21 mouse cellular contexts compared by ENCODE assay signal in genomic region chr2:78625264-78625663, GRCm38 (mm10).
DNase-seq lines count a peak whose midpoint lies in the region; ATAC-seq and TF ChIP-seq lines count a peak whose summit lies in the region.
"Had no signal": no experiment of that assay in that cellular context is flagged by ENCODE, and none has a peak within 500 bp of the region (broad histone marks: within the 10 kb centered on the region; RNA-seq: fewer than 3 reads in every experiment).

No protein-coding gene starts in this region.

- ATAC-seq in frontal cortex, adult (ENCODE audit: low TSS enrichment) = peak; percentile 91
- ATAC-seq: activated CD4-positive, CD25-positive, alpha-beta regulatory T cell, adult 4 months; CD4-positive, CD25-positive, alpha-beta regulatory T cell, adult 4 months; Patski had no signal

- no peak for TF ChIP-seq CTCF in left cerebral cortex, adult 2 months (IDR thresholded peaks at IDR 0.05)

- H3K27ac ChIP-seq in left cerebral cortex, adult 2 months = peak overlapping the region; percentile 30

- intact Hi-C loops in left cerebral cortex, adult 2 months (cut with DNase I) = no loop called here

- DNase-seq in frontal cortex, postnatal 14 days (ENCODE audit: low spot score in 2 of 2) = no peak
- DNase-seq in left cerebral cortex, adult 2 months (ENCODE audit: extremely low spot score in 1 of 2, low spot score in 2 of 2) = no peak
- no peak for DNase-seq in left cerebral cortex, adult 8-10 months (ENCODE audit: low spot score in 2 of 2)
- DNase-seq in brain, adult 2 months (ENCODE audit: low read depth, low spot score) = peak; percentile 24
- peak; percentile 13 for DNase-seq in telencephalon, adult 2 months (ENCODE audit: low read depth, low spot score)
- DNase-seq in kidney, adult 8-10 months = no peak
- no peak for DNase-seq in embryo, embryonic 10 days (ENCODE audit: low spot score)
- DNase-seq: adrenal gland, adult 2 months; adrenal gland, adult 8-10 months; adrenal gland, postnatal 10 days; adrenal gland, postnatal 14 days; adrenal gland, postnatal 25 days; adrenal gland, postnatal 36 days; B cell, adult 2 months; cerebellum, adult 11 months; cerebellum, adult 11-12 months; cerebellum, adult 18-20 months had no signal

- H3K4me3 ChIP-seq in left cerebral cortex, adult 2 months = no peak overlapping the region

Comparison
In these comparisons a context has a peak if more than half of its experiments do, and no peak if none do; other contexts are left out.
1. DNase-seq: peak in brain, adult 2 months (single experiment) and telencephalon, adult 2 months (single experiment); none in frontal cortex, postnatal 14 days (0 of 2), left cerebral cortex, adult 2 months (0 of 2), left cerebral cortex, adult 8-10 months (0 of 2), kidney, adult 8-10 months (0 of 2) and embryo, embryonic 10 days (single experiment).